Mouse (Mus musculus) neutrophil, adult 5-6 weeks (primary cell): ENCODE results near the gene Ryr2. TPM values are rescaled to one million over a fixed set of nuclear protein-coding genes. Genes with fewer than 3 reads are reported as not detected.
"Not testable (repeated sequence)": the region's sequence is repeated elsewhere in the genome, so short reads cannot be mapped to it uniquely, and the experiment has no call there.

ENCODE experiments used
- ATAC-seq: fragments of 151-379, 151-347 bp; 2 replicates; pipeline ENCODE4 v1.8.0; 2017; ENCODE audit warnings: mild to moderate bottlenecking, moderate TSS enrichment; ENCODE audit not compliant: insufficient number of reproducible peaks, poor library complexity, low FRiP score, severe bottlenecking; ENCODE audit errors: extremely low read depth
- total RNA-seq: library from RNA; stranded (forward); fragments of 200-1000 nt; gene quantifications from 2 replicates; pipeline ENCODE4 v1.2.3, GENCODE M21; 2017

Ryr2 gene
- total RNA-seq, 1 experiment from 2014 or later: 3.8 TPM

DNA sequence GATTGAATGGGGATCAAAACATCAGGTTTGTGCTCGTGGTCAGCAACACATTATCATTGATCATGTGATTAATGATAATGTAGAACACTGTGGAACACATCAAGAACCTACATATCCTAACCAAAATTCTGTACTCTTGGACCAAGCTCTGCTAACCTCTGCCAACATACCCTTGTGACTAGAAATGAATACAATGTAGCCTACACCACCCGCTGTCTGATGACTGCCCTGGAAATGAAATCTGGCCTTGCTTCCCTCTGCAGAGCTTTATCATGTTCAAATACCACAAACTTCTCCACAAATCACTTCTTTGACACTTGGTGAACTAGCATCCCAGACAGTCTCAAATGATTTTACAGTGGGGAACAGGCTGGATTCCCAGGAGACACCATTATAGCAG, 128.4 kb downstream of the Ryr2 start:
- no peak for ATAC-seq

DNA sequence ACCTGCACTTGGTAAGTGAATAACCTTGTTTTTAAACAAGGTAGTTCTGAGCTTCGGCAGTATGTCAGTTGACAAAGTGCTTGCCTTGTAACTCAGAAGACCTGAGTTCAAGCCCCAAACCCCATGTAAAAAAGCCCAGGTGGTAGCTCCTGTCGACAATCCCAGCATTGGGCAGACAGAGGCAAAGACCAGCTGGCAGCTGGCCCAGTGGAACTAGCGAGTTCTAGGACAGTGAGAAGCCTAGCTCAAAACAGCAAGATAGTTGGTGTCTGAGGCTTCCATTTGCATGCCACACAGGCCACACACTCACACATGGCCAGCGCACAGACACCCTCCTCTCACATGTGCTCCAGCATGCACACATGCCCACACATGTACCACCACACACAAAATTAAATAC, 129.1 kb downstream of the Ryr2 start:
- ATAC-seq: no peak

- no peak for ATAC-seq
These were observed 142.4 kb downstream of the Ryr2 start for GRCm38 (mm10) chr13:11964391-11964790.

DNA sequence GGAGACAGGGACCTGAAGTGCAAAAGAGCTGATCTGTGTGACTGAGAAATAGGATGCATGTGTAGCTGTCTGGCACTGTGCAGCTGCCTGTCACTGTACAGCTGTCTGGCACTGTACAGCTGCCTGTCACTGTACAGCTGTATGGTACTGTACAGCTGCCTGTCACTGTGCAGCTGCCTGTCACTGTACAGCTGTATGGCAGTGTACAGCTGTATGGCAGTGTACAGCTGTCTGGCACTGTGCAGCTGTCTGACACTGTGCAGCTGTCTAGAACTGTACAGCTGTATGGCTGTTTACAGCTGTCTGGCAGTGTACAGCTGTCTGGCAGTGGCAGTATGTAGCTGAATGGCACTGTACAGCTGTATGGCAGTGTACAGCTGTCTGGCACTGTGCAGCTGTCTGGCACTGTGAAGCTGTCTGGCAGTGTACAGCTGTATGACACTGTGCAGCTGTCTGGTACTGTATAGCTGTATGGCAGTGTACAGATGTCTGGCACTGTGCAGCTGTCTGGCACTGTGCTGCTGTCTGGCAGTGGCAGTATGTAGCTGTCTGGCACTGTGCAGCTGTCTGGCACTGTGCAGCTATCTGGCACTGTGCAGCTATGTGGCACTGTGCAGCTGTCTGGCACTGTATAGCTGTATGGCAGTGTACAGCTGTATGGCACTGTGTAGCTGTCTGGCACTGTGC, 147.1 kb downstream of the Ryr2 start:
- no peak for ATAC-seq

DNA sequence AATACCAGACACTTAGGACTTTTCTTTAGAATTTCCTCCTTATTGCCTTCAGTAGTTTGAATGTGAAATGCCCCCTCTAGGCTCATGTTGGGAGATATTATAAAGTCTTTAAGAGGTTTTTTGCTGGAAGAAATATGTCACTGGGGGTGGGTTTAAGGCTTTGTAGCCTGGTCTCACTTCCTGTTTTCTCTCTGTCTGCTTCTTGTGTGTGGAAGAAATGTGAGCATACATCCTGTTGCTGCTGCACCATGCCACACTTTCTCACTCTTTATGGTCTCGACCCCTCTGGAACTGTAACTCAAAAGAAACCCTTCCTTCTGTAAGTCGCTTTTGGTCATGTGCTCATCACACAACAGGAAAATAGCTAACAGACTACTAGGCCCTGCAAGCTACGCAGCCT, 147.9 kb downstream of the Ryr2 start:
- peak; percentile 50 for ATAC-seq

DNA sequence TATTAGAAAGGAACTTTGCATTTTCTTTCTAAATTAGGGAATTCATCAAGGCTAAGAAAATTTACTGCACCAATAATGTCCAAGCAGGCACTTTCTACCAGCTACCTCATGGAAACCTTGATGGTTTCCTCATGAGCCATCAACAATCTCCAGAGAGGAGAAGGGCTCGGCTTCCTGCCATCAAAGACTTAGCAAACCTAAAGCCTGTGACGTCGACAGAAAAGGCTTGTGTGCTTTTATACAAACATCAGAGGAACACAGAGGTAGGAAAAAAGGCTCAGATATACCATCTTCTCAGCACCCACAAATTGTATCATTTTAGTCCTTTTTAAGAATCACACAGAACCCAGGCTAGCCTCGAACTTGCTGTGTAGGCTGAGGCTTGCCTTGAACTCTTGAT, 148.5 kb downstream of the Ryr2 start:
- no peak for ATAC-seq

DNA sequence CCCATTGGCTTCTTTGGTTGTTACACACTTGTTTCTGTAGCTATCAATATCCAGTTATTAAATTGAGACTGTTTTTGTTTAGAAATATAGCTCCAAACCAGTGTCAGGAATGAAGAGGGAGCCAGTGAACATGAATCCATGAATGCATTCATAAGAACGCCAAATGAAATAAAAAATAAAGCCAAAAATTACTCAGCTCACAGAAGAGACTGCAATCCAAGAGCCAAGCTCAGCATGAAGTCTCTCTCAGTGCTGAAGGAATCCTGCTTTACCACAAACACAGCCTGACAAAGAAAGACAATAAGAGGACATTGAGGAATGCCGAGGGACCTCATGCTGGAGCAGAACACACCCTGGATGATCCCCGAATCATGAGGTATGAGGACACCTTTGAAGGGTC, 154.8 kb downstream of the Ryr2 start:
- no peak for ATAC-seq

DNA sequence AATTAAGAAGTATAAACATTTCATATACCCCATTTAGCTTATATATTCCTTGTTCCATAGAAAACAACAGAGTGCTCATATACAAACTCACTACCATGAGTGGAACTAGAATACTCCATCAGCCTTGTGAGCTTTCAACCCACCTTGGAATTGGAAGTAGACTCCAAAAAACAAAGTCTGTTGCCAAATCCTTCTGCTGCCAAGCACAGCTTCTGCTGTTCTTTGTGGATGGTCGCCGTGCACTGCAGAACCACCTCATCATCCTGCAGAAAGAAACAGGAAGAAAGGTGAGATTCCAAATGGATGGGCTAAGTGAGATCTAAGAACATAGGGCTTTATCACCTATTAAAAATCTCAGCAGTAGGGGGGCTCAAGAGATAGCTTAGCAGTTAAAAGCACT, 161.0 kb downstream of the Ryr2 start:
- no peak for ATAC-seq

GRCm38 (mm10) chr13:11941724-11942123, 165.0 kb downstream of the Ryr2 start:
- no peak for ATAC-seq

DNA sequence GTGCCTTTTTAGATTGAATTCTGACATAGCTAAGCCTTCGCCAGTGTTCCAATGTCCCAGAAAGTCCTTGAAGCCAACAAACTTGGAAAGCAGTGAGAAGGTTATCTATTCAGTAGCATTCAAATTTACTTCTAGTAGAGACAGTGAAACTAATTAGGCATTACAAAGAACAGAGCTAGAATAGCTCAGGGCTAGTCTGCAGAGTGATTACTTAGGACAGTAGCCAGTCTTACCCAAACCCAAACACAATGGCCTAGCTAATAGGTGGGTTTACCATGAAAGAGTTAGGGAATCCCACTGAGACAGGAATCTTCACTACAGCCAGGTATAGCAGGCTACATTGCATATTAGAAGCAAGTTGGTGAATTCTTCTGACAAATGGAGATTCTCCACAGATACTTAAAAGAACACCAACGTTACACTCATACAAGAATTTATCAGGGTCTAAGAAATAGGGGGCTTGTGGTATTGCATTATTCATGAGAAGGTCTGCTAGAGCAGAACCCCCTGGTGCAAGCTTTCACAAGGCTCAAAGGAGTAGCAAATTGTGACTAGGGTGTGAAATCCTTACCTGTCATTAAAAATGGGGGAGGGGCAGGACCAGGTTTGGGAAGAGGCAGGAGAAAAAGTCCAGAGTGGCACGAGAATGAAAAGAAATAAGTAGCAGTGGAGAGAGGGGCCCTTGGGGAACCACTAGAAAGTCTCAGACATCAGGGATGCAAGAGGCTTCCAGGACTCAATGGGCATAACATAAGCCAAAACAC, 172.3 kb downstream of the Ryr2 start:
- ATAC-seq: not testable (repeated sequence)

DNA sequence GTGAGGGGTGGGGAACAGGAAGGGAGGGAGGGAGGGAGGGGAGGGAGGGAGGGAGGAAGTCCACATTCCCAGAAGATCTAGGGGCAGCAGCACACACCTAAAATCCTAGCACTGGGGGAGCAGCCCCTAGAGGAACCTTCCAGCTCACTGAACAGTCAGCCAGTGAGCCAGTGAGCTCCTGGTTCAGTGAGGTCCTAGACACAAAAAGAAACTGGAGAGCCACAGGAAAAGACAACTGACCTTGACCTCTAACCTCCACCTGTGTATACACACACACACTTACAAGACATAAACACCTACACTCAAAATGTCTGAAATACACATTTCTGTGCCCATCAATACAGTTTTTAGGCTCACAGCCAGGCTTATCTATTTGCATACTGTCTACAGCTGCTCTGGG, 173.4 kb downstream of the Ryr2 start:
- ATAC-seq: no peak

DNA sequence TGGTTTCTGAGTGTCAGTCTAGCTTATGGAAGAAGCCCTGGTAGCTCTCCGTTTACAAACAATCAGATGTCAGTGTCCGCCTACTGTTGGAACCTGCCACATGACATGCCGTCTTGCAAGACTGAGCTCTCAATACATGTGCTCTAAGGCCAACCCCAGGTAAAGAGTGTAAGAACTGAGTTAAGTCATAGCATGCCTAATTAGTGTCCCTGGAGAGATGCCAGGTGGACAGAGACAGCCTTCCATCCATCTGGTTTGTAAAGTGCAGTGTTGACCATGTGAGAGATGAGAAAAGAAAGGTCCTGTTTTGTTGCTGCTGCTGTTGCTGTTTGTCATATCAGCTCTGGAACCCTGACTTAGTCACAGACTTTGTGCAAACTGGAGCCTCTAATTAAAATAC, 178.0 kb downstream of the Ryr2 start:
- no peak for ATAC-seq

- no peak for ATAC-seq
These were observed 179.0 kb downstream of the Ryr2 start for GRCm38 (mm10) chr13:11927727-11928126.

- ATAC-seq: no peak
These were observed 179.8 kb downstream of the Ryr2 start for GRCm38 (mm10) chr13:11926720-11927500.

- ATAC-seq: no peak
These were observed 180.5 kb downstream of the Ryr2 start for GRCm38 (mm10) chr13:11926215-11926614.

DNA sequence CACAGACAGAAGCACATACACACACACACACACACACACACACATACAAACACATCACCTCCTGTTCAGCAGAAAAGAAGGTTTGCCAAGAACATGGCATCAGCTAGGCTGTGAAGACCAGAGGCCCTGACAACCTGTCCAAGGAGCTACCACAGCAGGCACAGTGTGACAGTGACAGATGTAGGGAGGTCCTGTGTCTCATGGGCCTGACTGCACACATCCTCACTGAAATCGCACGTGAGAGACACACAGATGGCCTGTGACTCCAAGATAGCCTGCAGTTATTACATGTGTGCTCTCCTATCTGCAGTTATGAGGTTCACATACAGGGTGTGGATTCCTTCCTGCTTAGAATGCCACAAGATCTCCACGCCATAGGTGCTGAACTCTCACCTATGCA, 182.0 kb downstream of the Ryr2 start:
- no peak for ATAC-seq

DNA sequence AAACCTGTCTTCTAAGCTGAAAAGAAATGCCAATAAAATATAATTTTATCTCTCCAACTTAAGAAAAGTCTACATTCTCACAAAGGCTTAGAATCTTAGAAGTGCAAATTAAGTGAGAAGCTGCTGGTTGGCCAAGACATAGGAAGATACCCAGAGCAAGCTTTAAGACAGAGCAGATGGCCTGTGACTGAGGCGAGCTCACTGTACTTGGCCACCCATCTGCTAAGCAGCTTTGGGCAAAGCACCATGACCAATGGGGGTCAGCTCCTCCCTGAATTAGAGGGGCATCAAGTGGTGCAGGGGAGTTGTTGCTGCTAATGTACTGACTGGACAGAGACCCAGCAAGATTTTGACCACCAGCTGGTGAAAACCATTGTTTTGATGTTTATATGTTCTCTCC, 186.2 kb downstream of the Ryr2 start:
- no peak for ATAC-seq

DNA sequence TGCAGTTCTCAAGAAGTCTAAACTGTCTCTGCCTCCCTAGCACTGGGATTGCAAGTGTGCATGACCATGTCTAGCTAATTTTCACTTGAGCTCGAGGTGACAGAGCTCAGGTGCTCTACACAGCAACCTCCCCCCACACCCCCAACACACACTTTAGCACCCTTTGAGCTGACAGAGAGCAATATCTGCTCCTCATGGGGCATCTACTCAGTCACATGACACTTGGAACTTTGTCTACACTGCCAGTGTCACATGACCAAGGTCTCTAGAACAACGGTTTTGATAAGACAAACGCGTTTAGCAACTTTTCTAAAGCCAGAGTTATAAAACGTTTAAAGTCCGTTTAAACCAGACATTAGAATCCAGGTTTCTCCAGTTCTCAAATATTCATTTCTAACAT, 187.3 kb downstream of the Ryr2 start:
- ATAC-seq: no peak

DNA sequence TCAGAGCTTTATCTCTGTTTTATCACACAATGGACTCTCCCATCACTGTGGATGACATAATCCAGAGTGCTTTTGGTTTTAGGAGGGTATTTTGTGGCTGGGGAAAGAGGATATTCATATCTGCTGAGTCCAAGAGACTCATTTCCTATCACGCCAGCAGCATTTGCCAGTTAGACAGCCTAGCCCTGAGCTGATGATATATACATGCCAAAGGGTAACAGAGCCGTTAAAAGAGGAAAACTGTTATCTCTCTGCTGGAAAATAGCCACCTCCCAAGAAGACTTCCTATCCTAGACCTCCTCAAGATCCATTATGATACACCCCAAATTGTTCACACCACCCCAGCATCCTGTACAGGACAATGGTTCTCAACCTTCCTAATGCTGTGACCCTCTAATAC, 191.1 kb downstream of the Ryr2 start:
- ATAC-seq: no peak

DNA sequence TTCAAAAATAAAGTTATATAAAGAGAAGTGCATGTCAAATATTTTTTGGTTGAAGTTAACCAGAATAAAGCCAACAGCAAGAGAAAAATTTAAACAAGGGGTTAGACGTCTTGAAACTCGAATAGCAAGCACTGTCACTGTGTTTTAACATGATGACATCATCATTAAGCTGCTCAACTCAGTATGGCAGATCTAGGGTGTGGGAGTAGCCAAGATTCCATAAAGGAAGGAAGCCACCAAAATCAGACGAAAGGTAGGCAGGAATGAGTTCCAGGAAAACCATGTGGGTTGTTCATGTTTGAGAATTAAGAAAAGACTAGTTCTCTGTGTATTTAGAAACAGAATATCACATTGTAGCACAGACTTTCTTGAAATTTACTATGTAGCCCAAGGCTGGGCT, 192.1 kb downstream of the Ryr2 start:
- ATAC-seq: no peak
